Mouse (Mus musculus): ENCODE data around the gene Hmcn2.

GRCm38 (mm10) chr2:31367186-31367585 lies 53.0 kb downstream of the Hmcn2 start:
- TF ChIP-seq CTCF (IDR thresholded peaks at IDR 0.05; ENCODE audit: control insufficient read depth, insufficient read depth, insufficient replicate concordance, low read depth, low read length) (no peak), POLR2A (IDR thresholded peaks at IDR 0.05; ENCODE audit: control insufficient read depth, low read depth, low read length) (no peak)

Data from testis, adult 2 months (tissue).